Mouse (Mus musculus) liver, embryonic 12.5 days (tissue): ENCODE results near the gene Timm8a1. TPM values are rescaled to one million over a fixed set of nuclear protein-coding genes. Genes with fewer than 3 reads are reported as not detected.
"Not testable (repeated sequence)": the region's sequence is repeated elsewhere in the genome, so short reads cannot be mapped to it uniquely, and the experiment has no call there.

ENCODE experiments used
- ATAC-seq: fragments of 200-750 bp; cut with Nextera tagmentation; 2 replicates; pipeline ENCODE4 v1.8.0; 2017; ENCODE audit warnings: moderate number of reproducible peaks, mild to moderate bottlenecking, moderate library complexity
- H3K27ac ChIP-seq: fragments of 300-500 bp; sonication (generic); 2 replicates; pipeline ENCODE4 v1.5.1; 2016; ENCODE audit warnings: mild to moderate bottlenecking
- H3K27me3 ChIP-seq: fragments of 300-500 bp; sonication (generic); replicated peaks from 2 replicates; pipeline ENCODE4 v1.6.1; 2016; ENCODE audit warnings: mild to moderate bottlenecking, moderate library complexity
- H3K36me3 ChIP-seq: fragments of 300-500 bp; sonication (generic); 2 replicates; pipeline ENCODE4 v1.6.1; 2016; ENCODE audit warnings: mild to moderate bottlenecking, moderate library complexity
- H3K4me1 ChIP-seq: fragments of 300-500 bp; sonication (generic); 2 replicates; pipeline ENCODE4 v1.6.1; 2016
- H3K4me2 ChIP-seq: fragments of 300-500 bp; sonication (generic); 2 replicates; pipeline ENCODE4 v1.6.1; 2016; ENCODE audit warnings: mild to moderate bottlenecking, moderate library complexity
- H3K4me3 ChIP-seq: fragments of 300-500 bp; sonication (generic); 2 replicates; pipeline ENCODE4 v1.5.1; 2016; ENCODE audit warnings: mild to moderate bottlenecking, moderate library complexity
- H3K9ac ChIP-seq: fragments of 300-500 bp; sonication (generic); 2 replicates; pipeline ENCODE4 v1.6.1; 2016; ENCODE audit warnings: mild to moderate bottlenecking, moderate library complexity
- H3K9me3 ChIP-seq: fragments of 300-500 bp; sonication (generic); replicated peaks from 2 replicates; pipeline ENCODE4 v1.6.1; 2016; ENCODE audit warnings: mild to moderate bottlenecking, moderate library complexity
- WGBS: fragments of 180-500 bp; shearing (Covaris S2); methylation state at CpG from one replicate; pipeline ENCODE4 v1.1.7; 2016; ENCODE audit not compliant: insufficient replicate concordance; 5-methylcytosine and 5-hydroxymethylcytosine counted together
- polyA plus RNA-seq: library from polyadenylated mRNA; unstranded; fragments of >200 nt; fragmentation: Nextera tagmentation; extraction: Ambion mirVana; gene quantifications from 2 replicates; pipeline ENCODE4 v1.2.1, GENCODE M21; 2016

The Timm8a1 gene
- polyA plus RNA-seq, 1 experiment from 2014 or later, result 136 TPM

DNA sequence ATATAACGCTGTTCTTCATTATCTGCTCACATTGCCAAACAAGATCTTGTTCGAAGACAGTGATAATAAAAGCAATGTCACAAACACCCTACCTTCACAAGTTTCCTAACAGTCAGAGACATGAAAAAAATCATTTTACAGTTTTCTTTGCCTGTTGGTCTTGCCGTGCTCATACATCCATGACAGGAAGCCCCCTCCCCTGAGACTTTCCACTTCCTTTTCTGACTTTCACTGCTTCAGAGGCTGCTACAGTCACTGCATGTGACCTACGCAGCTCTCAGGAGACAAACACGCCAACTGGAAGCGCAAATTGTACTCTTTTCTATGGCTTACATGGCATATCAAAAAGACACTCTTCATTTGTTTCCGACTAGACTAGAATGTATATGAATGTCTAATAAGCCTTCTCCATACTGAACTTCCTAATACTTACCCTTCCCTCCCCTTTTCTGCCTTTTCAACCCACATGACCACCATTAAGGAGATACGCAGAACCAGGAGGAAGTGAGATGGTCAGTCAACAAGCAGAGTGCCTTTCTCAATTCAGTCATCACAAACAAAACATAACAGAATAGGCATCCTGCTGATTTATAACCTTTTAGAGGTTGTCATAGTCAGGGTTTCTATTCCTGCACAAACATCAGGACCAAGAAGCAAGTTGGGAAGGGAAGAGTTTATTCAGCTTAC lies 25.0 kb upstream of the Timm8a1 start:
- no peak overlapping the region for H3K27ac ChIP-seq
- 65% methylated on average over 8 of the region's 8 CpGs for WGBS
- ATAC-seq, result no peak
- no peaks in the 10 kb centered on the region for H3K4me1 ChIP-seq
- H3K9me3 ChIP-seq, result no peaks in the 10 kb centered on the region
- H3K27me3 ChIP-seq, result no peaks in the 10 kb centered on the region
- no peak overlapping the region for H3K4me2 ChIP-seq
- no peaks in the 10 kb centered on the region for H3K36me3 ChIP-seq
- no peak overlapping the region for H3K4me3 ChIP-seq
- H3K9ac ChIP-seq, result no peak overlapping the region

DNA sequence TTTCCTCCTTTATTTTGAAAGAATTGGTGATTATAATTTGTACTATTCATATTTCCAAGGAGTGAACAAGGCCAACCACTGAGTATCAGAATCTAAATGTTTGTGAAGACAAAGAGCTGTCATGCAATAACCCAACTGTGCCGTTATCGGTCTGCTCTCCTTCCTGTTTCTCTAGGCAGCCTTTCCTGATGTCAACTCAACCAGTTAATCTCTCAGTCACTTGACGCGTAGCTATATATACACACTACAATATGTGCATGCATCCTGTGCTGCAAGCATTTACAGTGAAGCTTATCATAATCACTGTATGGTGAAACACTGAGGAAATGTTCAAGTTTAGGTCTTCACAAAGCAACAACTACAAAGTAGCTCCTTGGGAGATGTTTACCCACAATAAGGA lies 22.7 kb upstream of the Timm8a1 start:
- Histone ChIP-seq H3K9me3 (no peaks in the 10 kb centered on the region), H3K27ac (no peak overlapping the region), H3K9ac (no peak overlapping the region), H3K4me2 (no peak overlapping the region), H3K27me3 (no peaks in the 10 kb centered on the region), H3K36me3 (no peaks in the 10 kb centered on the region), H3K4me1 (no peaks in the 10 kb centered on the region), H3K4me3 (no peak overlapping the region)
- peak; percentile 52 for ATAC-seq
- WGBS, result 21% methylated on average over 4 of the region's 4 CpGs

DNA sequence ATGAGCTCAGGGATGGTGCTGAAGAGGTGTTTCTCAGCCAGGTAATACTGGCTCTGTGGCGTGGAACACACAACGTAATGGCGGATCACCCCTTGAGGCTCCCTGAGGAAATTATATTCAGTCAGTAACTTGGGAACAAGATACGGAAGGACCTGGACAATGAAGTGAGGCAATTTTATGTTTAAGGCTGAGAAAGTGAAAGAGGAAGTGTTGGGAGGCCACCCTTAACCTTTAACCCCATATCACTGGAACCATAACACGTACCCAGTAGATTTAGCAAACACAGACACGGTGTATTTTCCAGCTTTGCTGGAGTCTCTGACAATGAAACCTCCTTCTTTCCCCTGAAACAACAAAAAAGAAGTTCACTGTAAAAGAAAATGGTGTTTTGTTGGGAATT lies 12.8 kb upstream of the Timm8a1 start:
- no peak overlapping the region for H3K4me2 ChIP-seq
- H3K27me3 ChIP-seq, result no peaks in the 10 kb centered on the region
- H3K36me3 ChIP-seq, result peaks cover 4% of the 10 kb centered on the region; the same call in 1 of the 2 replicates
- H3K4me3 ChIP-seq, result no peak overlapping the region
- no peak overlapping the region for H3K9ac ChIP-seq
- ATAC-seq, result no peak
- WGBS, result 81% methylated on average over 6 of the region's 6 CpGs
- no peak overlapping the region for H3K27ac ChIP-seq
- H3K9me3 ChIP-seq, result no peaks in the 10 kb centered on the region
- H3K4me1 ChIP-seq, result no peaks in the 10 kb centered on the region

DNA sequence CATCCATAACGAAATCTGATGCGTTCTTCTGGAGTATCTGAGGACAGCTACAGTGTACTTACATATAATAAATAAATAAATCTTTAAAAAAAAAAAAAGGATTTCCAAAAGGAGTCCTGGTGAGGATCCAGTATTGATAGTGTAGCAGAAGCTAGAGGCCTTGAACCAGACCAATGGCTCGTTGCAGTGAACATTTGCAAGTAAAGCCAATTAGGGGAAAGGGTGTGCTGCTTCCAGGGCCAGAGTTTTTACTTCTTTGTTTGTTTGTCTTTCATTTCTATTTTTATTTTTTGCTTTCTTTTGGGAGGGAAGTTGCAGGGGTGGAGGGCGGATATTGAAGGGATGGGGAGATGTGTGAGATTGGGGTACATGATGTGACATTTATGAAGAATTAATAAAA lies 11.7 kb upstream of the Timm8a1 start:
- H3K4me2 ChIP-seq, result no peak overlapping the region
- H3K27ac ChIP-seq, result no peak overlapping the region
- no peaks in the 10 kb centered on the region for H3K9me3 ChIP-seq
- no peaks in the 10 kb centered on the region for H3K4me1 ChIP-seq
- ATAC-seq, result no peak
- no peaks in the 10 kb centered on the region for H3K27me3 ChIP-seq
- WGBS, result 78% methylated on average over 4 of the region's 4 CpGs
- no peak overlapping the region for H3K9ac ChIP-seq
- H3K4me3 ChIP-seq, result no peak overlapping the region
- H3K36me3 ChIP-seq, result peaks cover 9% of the 10 kb centered on the region; the same call in 1 of the 2 replicates

DNA sequence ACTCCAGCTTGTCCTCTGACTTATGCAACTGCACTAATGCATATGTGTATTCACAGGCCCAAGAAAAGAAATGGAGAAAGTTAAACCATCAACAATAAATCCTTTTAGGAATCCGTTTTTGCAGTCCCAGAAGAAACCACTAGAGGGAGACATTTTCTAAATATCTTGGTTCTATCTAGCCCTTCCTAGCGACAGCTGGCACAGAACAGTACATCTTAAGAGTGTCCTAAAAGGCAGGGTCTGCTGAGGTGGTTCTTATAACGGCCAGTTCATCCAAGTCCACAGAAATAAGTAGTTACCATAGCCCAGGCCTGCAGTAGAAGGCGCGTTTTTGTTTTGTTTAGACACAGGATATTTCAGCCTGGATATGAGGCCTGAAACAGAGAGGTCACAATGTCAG lies 9.2 kb upstream of the Timm8a1 start:
- H3K9ac ChIP-seq, result no peak overlapping the region
- H3K4me3 ChIP-seq, result no peak overlapping the region
- no peaks in the 10 kb centered on the region for H3K27me3 ChIP-seq
- no peak overlapping the region for H3K4me2 ChIP-seq
- H3K27ac ChIP-seq, result no peak overlapping the region
- H3K9me3 ChIP-seq, result no peaks in the 10 kb centered on the region
- no peak for ATAC-seq
- WGBS, result 8% methylated on average over 5 of the region's 5 CpGs
- no peaks in the 10 kb centered on the region for H3K4me1 ChIP-seq
- peaks cover 17% of the 10 kb centered on the region; the same call in 1 of the 2 replicates for H3K36me3 ChIP-seq

DNA sequence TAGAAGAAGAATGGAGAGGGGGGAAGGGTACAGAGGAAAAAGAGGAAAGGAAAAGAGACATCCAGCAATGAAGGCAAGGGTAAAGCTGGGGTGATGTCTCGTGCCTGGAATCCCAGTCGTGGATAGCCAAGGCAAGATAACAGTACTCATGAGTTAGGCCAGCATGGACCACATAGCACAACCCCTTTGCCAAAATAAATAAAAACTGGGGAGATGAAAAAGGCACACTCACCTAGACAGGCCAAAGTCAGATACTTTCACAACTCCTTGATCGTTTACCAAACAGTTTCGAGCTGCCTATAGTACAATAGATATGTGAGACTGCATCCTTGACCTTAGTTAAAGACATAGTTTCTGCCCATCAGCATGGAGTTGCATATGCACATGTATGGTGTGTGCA lies 5.7 kb upstream of the Timm8a1 start:
- Histone ChIP-seq H3K27me3 (no peaks in the 10 kb centered on the region), H3K4me3 (no peak overlapping the region), H3K4me1 (0 out of 2 replicates have a peak, but pooled peaks cover 2% of the 10 kb centered on the region), H3K4me2 (no peak overlapping the region), H3K27ac (no peak overlapping the region), H3K36me3 (peaks cover 14% of the 10 kb centered on the region; the same call in 1 of the 2 replicates), H3K9ac (no peak overlapping the region), H3K9me3 (no peaks in the 10 kb centered on the region)
- WGBS, result 82% methylated on average over 4 of the region's 4 CpGs
- no peak for ATAC-seq

DNA sequence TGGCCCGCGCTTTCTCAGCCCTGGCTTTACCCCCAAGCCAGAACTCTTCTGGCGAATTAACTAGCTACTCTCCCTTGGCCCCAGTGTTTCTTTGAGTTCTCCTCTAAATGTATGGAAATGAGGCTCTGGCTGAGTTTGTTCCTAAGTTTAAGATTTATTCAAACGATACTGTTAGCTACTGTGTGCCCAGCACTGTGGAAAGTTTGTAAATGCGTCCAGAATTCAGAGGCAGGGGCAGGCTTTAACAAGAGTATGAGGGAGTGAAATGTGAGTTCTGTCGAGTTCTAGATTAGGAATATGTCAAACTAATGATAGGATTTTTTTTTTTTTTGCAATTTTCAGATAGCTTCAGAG lies 267 bp upstream of the Timm8a1 start:
- peak; percentile 22; the same call in 1 of the 2 replicates for ATAC-seq
- Histone ChIP-seq H3K9ac (peak overlapping the region; percentile 76), H3K4me3 (peak overlapping the region; percentile 68), H3K27me3 (no peaks in the 10 kb centered on the region), H3K4me2 (peak overlapping the region; percentile 73), H3K4me1 (0 out of 2 replicates have a peak, but pooled peaks cover 6% of the 10 kb centered on the region), H3K36me3 (peaks cover 13% of the 10 kb centered on the region), H3K27ac (peak overlapping the region; percentile 85), H3K9me3 (no peaks in the 10 kb centered on the region)
- 10% methylated on average over 6 of the region's 6 CpGs for WGBS

DNA sequence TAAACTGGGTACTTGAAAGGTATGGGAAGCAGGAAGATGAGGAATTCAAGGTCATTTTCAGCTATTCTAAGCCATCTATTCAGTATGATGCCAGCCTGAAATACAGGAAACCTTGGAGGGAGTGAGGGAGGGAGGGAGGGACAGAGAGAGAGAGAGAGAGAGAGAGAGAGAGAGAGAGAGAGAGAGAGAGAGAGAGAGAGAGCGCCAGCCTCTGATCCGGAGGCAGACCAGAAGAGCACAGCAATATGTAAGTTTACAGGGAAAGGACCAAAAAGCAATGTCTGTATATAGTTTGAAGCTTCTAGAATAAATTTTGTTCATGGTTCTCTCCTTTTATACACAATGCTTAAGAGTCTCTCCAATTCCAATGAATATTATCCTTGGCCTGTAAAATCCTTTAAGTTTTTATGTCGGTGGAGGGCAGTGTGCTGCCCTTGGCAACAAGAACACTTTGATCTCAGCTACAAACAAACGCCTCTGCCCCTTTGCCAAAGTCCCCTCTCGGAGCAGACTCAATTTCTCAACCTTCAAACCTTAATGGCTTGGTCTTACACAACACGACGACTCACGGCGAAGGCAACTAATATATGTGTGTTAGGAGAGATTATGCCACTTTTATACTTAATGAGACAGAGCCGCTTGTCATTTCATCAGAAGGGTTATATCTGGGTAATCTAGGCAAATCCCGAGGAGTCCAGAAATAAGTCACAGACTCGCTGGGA lies 1.1 kb downstream of the Timm8a1 start:
- Histone ChIP-seq H3K4me1 (0 out of 2 replicates have a peak, but pooled peaks cover 6% of the 10 kb centered on the region), H3K36me3 (peaks cover 21% of the 10 kb centered on the region), H3K4me2 (peak overlapping the region; percentile 73), H3K9ac (peak overlapping the region; percentile 76), H3K27ac (peak overlapping the region; percentile 67), H3K4me3 (peak overlapping the region; percentile 68), H3K9me3 (no peaks in the 10 kb centered on the region), H3K27me3 (no peaks in the 10 kb centered on the region)
- WGBS, result 15% methylated on average over 12 of the region's 12 CpGs
- ATAC-seq, result no peak; the same call in 1 of the 2 replicates

DNA sequence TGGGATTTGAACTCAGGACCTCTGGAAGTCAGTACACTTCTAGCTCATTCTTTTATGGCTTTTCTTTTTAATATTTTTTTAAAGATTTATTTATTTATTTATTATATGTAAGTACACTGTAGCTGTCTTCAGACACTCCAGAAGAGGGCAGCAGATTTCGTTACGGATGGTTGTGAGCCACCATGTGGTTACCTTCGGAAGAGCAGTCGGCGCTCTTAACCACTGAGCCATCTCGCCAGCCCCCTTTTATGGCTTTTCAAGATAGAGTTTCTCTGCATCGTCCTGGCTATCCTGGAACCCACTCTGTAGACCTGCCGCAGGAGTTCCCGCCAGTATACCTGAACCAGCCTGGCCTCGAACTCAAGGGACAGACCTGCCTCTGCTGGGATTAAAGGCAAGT lies 1.9 kb downstream of the Timm8a1 start:
- 22% methylated on average over 10 of the region's 10 CpGs for WGBS
- ATAC-seq, result peak; percentile 43
- Histone ChIP-seq H3K9ac (peak overlapping the region; percentile 76), H3K4me2 (peak overlapping the region; percentile 73), H3K36me3 (peaks cover 25% of the 10 kb centered on the region), H3K27ac (0 out of 2 replicates have a peak overlapping the region, but pooled peaks have one; percentile 36), H3K4me3 (peak overlapping the region; percentile 68)
- H3K9me3 ChIP-seq, H3K4me1 ChIP-seq, H3K27me3 ChIP-seq: not testable (repeated sequence)

DNA sequence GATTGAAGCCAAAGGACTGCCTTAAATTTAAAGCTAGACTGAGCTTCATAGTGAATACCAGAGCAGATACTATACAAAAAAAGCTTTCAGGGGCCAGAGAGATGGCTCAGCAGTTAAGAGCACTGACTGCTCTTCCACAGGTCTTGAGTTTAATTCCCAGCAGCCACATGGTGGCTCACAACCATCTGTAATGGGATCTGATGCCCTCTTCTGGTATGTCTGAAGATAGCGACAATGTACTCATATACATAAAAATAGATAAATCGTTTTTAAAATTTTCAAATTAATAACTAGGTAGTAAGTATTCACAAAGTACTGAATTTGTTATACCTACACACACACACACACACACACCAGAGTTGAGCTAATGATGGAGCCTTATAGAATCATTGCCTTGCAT lies 8.3 kb downstream of the Timm8a1 start:
- Histone ChIP-seq H3K9ac (no peak overlapping the region), H3K4me2 (no peak overlapping the region)

DNA sequence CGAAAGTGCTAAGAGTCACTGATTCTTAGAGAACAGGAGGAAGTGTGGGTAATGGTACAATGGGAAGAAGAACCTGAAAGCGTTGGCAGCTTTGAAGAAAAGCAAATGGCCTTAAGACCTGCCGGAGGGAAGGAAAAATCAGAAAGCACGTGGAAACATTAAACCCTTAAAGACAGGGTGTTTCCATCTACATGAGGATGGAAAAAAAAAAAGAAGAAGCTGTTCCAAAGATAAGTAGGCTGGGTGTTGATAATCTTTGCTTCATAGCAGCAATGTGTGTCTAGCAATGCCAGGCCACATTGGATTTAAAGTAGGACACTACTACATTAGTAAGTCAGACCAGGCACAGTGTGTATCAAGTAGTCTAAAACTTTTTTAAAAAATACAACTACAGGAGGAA lies 16.4 kb downstream of the Timm8a1 start:
- no peak overlapping the region for H3K4me2 ChIP-seq
- no peaks in the 10 kb centered on the region for H3K36me3 ChIP-seq
- no peak overlapping the region for H3K4me3 ChIP-seq
- no peaks in the 10 kb centered on the region for H3K9me3 ChIP-seq
- 53% methylated on average over 4 of the region's 4 CpGs for WGBS
- no peak for ATAC-seq
- H3K4me1 ChIP-seq, result peaks cover 22% of the 10 kb centered on the region
- H3K27ac ChIP-seq, result no peak overlapping the region
- H3K27me3 ChIP-seq, result no peaks in the 10 kb centered on the region
- no peak overlapping the region for H3K9ac ChIP-seq

More for the DNA sequence above, 8.3 kb downstream of the Timm8a1 start:
- Histone ChIP-seq H3K4me1 (no peaks in the 10 kb centered on the region), H3K27me3 (no peaks in the 10 kb centered on the region), H3K9me3 (no peaks in the 10 kb centered on the region), H3K27ac (no peak overlapping the region), H3K36me3 (peaks cover 22% of the 10 kb centered on the region), H3K4me3 (no peak overlapping the region)
- no peak for ATAC-seq
- WGBS, result 71% methylated on average over 2 of the region's 2 CpGs

DNA sequence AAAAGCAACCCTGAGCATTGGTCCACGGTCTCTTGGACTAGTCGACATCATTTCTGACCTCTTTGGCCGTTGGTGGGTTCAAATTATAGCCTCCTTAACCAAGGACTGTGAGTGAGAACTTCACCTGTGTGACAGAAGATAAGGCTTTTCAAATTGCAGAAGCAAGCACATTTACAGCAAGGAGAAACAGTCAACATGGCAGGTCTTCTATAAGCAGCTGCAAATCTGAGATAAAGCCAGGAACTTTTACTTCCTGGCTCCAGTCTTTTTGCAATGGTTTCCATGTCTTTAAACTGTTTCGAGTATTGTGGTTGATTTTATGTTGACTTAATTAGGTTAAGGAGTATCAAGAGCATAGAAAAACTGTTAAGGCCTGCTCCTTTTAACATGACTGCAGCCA lies 17.9 kb downstream of the Timm8a1 start:
- peaks cover 22% of the 10 kb centered on the region for H3K4me1 ChIP-seq
- no peaks in the 10 kb centered on the region for H3K27me3 ChIP-seq
- no peaks in the 10 kb centered on the region for H3K9me3 ChIP-seq
- no peak overlapping the region for H3K4me2 ChIP-seq
- H3K4me3 ChIP-seq, result no peak overlapping the region
- ATAC-seq, result no peak
- H3K27ac ChIP-seq, result no peak overlapping the region
- H3K9ac ChIP-seq, result no peak overlapping the region
- no peaks in the 10 kb centered on the region for H3K36me3 ChIP-seq
- 36% methylated on average over 4 of the region's 4 CpGs for WGBS
